Mouse (Mus musculus) right cerebral cortex, postnatal 10 days (tissue): ENCODE results near the gene Nedd4.
A peak's percentile ranks its signal among the peaks of the same experiment; 100 is the strongest.

Source experiments
- DNase-seq, 2 experiments: peaks; one replicate each; pipeline ENCODE4 v3.0.0; 2021; ENCODE audit warnings: low spot score in 2 of 2

Nedd4 gene

GRCm38 (mm10) chr9:72721221-72721620 is 59.1 kb downstream of the Nedd4 start:
- no peak for DNase-seq

- no peak for DNase-seq
Measured at GRCm38 (mm10) chr9:72722622-72723021, 60.5 kb downstream of the Nedd4 start.

- DNase-seq, result no peak
Measured at GRCm38 (mm10) chr9:72724491-72725221, 62.5 kb downstream of the Nedd4 start.

GRCm38 (mm10) chr9:72733966-72734365 is 71.8 kb downstream of the Nedd4 start:
- DNase-seq, result peak; percentile 30 to 66

- DNase-seq, result peak; percentile 35 to 47
Measured at GRCm38 (mm10) chr9:72735822-72736410, 73.8 kb downstream of the Nedd4 start.

GRCm38 (mm10) chr9:72741206-72741605 is 79.1 kb downstream of the Nedd4 start:
- DNase-seq, result peak in 1 of 2 experiments; percentile 16

GRCm38 (mm10) chr9:72746278-72746677 is 84.1 kb downstream of the Nedd4 start:
- no peak for DNase-seq

GRCm38 (mm10) chr9:72750272-72750671 is 88.1 kb downstream of the Nedd4 start:
- DNase-seq, result no peak

- no peak for DNase-seq
Measured at GRCm38 (mm10) chr9:72752656-72753055, 90.5 kb downstream of the Nedd4 start.

- peak in 1 of 2 experiments; percentile 39 for DNase-seq
Measured at GRCm38 (mm10) chr9:72753741-72754140, 91.6 kb downstream of the Nedd4 start.

- DNase-seq, result no peak
Measured at GRCm38 (mm10) chr9:72757143-72757542, 95.0 kb downstream of the Nedd4 start.

- DNase-seq, result peak; percentile 50 to 64
Measured at GRCm38 (mm10) chr9:72758705-72759131, 96.6 kb downstream of the Nedd4 start.

- DNase-seq, result peak; percentile 46 to 56
Measured at GRCm38 (mm10) chr9:72763050-72763718, 101.0 kb downstream of the Nedd4 start.

GRCm38 (mm10) chr9:72766789-72767349 is 104.7 kb downstream of the Nedd4 start:
- peak; percentile 94 to 95 for DNase-seq

GRCm38 (mm10) chr9:72775022-72775421 is 112.9 kb downstream of the Nedd4 start:
- DNase-seq, result no peak

GRCm38 (mm10) chr9:72779004-72779403 is 116.9 kb downstream of the Nedd4 start:
- DNase-seq, result no peak

- DNase-seq, result no peak
Measured at GRCm38 (mm10) chr9:72779733-72780132, 117.6 kb downstream of the Nedd4 start.

- no peak for DNase-seq
Measured at GRCm38 (mm10) chr9:72780694-72781093, 118.5 kb downstream of the Nedd4 start.

GRCm38 (mm10) chr9:72781466-72781865 is 119.3 kb downstream of the Nedd4 start:
- no peak for DNase-seq

- no peak for DNase-seq
Measured at GRCm38 (mm10) chr9:72782121-72782520, 120.0 kb downstream of the Nedd4 start.

- DNase-seq, result no peak
Measured at GRCm38 (mm10) chr9:72787732-72788131, 125.6 kb downstream of the Nedd4 start.

GRCm38 (mm10) chr9:72790530-72791212 is 128.5 kb downstream of the Nedd4 start:
- no peak for DNase-seq
